8 mouse cellular contexts compared by ENCODE assay signal in genomic region chr12:38780006-38780954, GRCm38 (mm10). TPM values are rescaled to one million over a fixed set of nuclear protein-coding genes. Genes with fewer than 3 reads are reported as not detected.
DNase-seq lines count a peak whose midpoint lies in the region; ATAC-seq and TF ChIP-seq lines count a peak whose summit lies in the region.

No protein-coding gene starts in this region.

- H3K27ac ChIP-seq in CH12.LX (ENCODE audit: insufficient read depth, low read depth) = peak overlapping the region; percentile 75
- peak overlapping the region; percentile 90 for H3K27ac ChIP-seq in forebrain, embryonic 12.5 days
- H3K27ac ChIP-seq in heart, embryonic 15.5 days = peak overlapping the region; percentile 96
- H3K27ac ChIP-seq in liver, embryonic 15.5 days (replicated peaks) = peak overlapping the region; percentile 45

- peak overlapping the region; percentile 98 for H3K9ac ChIP-seq in CH12.LX (ENCODE audit: insufficient read depth, low read depth)
- peak overlapping the region; percentile 59 for H3K9ac ChIP-seq in forebrain, embryonic 12.5 days
- peak overlapping the region; percentile 68 for H3K9ac ChIP-seq in heart, embryonic 15.5 days
- 0 out of 2 replicates have a peak overlapping the region, but pooled peaks have one; percentile 11 for H3K9ac ChIP-seq in liver, embryonic 15.5 days

- TF ChIP-seq POLR2A in CH12.LX (IDR thresholded peaks at IDR 0.05; ENCODE audit: low read depth, low read length) = no peak
- no peak for TF ChIP-seq POLR2A in brain, embryonic 14.5 days (IDR thresholded peaks at IDR 0.05; ENCODE audit: borderline replicate concordance, extremely low read depth, insufficient read depth, insufficient read length, poor library complexity, severe bottlenecking)

- dilution Hi-C loops in CH12.LX (cut with MboI; ENCODE audit: extremely low pct_ligation_motif_present, extremely low pct_unique_long_range_greater_than_20kb, low sequenced_read_pairs) = no loop called here

- in situ Hi-C loops in CH12.LX (cut with MboI; ENCODE audit: low pct_ligation_motif_present, low pct_unique_long_range_greater_than_20kb, low sequenced_read_pairs) = no loop called here

- TF ChIP-seq RAD21 in CH12.LX (IDR thresholded peaks at IDR 0.05; ENCODE audit: low read depth, low read length) = no peak; the same call in 1 of the 2 replicates

- TF ChIP-seq EP300 in CH12.LX (IDR thresholded peaks at IDR 0.05; ENCODE audit: low read length) = peak; percentile 8; the same call in 1 of the 2 replicates

- no peaks in the 10 kb centered on the region for H3K9me3 ChIP-seq in CH12.LX (replicated peaks; ENCODE audit: low read length)
- no peaks in the 10 kb centered on the region for H3K9me3 ChIP-seq in forebrain, embryonic 12.5 days
- no peaks in the 10 kb centered on the region for H3K9me3 ChIP-seq in heart, embryonic 15.5 days (replicated peaks)
- H3K9me3 ChIP-seq in liver, embryonic 15.5 days (replicated peaks) = no peaks in the 10 kb centered on the region

- DNase-seq in CH12.LX (ENCODE audit: extremely low read depth) = peak; percentile 60
- peak; percentile 94 for DNase-seq in brain, embryonic 14.5 days (ENCODE audit: low read depth)
- DNase-seq in kidney, postnatal 10 days = peak; percentile 69
- peak; percentile 71 for DNase-seq in neural tube, embryonic 10.5 days (ENCODE audit: extremely low spot score, low spot score)
- DNase-seq in testis, postnatal 10 days (ENCODE audit: low spot score) = peak; percentile 60

- TF ChIP-seq CTCF in CH12.LX (conservative IDR thresholded peaks at IDR 0.05 in 1 of 2, IDR thresholded peaks at IDR 0.05 in 1 of 2; ENCODE audit: low read depth in 2 of 2, low read length in 2 of 2) = peak in 1 of 2 experiments; percentile 7; a peak in 1 of 4 replicates
- TF ChIP-seq CTCF in brain, embryonic 14.5 days (IDR thresholded peaks at IDR 0.05; ENCODE audit: borderline replicate concordance, extremely low read depth, insufficient read depth, insufficient read length) = peak; percentile 36; the same call in 1 of the 2 replicates

- peak overlapping the region; percentile 99 for H3K4me2 ChIP-seq in CH12.LX (ENCODE audit: insufficient read depth, low read depth, poor library complexity, severe bottlenecking)
- H3K4me2 ChIP-seq in forebrain, embryonic 12.5 days = peak overlapping the region; percentile 93
- peak overlapping the region; percentile 95 for H3K4me2 ChIP-seq in heart, embryonic 15.5 days
- peak overlapping the region; percentile 74 for H3K4me2 ChIP-seq in liver, embryonic 15.5 days

- ATAC-seq in forebrain, embryonic 12.5 days (ENCODE audit: low FRiP score) = peak; percentile 59
- peak; percentile 50; the same call in 1 of the 2 replicates for ATAC-seq in heart, embryonic 15.5 days (replicated peaks; ENCODE audit: insufficient number of reproducible peaks, insufficient read depth, low FRiP score, low read depth)
- ATAC-seq in liver, embryonic 15.5 days (ENCODE audit: insufficient read depth) = no peak

- no peaks in the 10 kb centered on the region for H3K36me3 ChIP-seq in CH12.LX (replicated peaks in 1 of 2; ENCODE audit: control insufficient read depth in 1 of 2, insufficient read depth in 1 of 2, low read length in 1 of 2)
- no peaks in the 10 kb centered on the region for H3K36me3 ChIP-seq in forebrain, embryonic 12.5 days (replicated peaks)
- no peaks in the 10 kb centered on the region for H3K36me3 ChIP-seq in heart, embryonic 15.5 days
- no peaks in the 10 kb centered on the region for H3K36me3 ChIP-seq in liver, embryonic 15.5 days (replicated peaks)

- H3K4me1 ChIP-seq in CH12.LX (ENCODE audit: control insufficient read depth in 1 of 2, insufficient read depth in 2 of 2) = peaks cover 0 to 6% of the 10 kb centered on the region in 2 experiments; a peak in 1 of 4 replicates
- H3K4me1 ChIP-seq in forebrain, embryonic 12.5 days = peaks cover 22% of the 10 kb centered on the region
- peaks cover 6% of the 10 kb centered on the region for H3K4me1 ChIP-seq in heart, embryonic 15.5 days (replicated peaks)
- no peaks in the 10 kb centered on the region; the same call in 1 of the 2 replicates for H3K4me1 ChIP-seq in liver, embryonic 15.5 days (replicated peaks)

- under 1% methylated on average over 33 of the region's 33 CpGs for WGBS in forebrain, embryonic 12.5 days
- WGBS in heart, embryonic 15.5 days = under 1% methylated on average over 33 of the region's 33 CpGs
- WGBS in liver, embryonic 15.5 days (ENCODE audit: insufficient replicate concordance) = under 1% methylated on average over 33 of the region's 33 CpGs

- H3K79me2 ChIP-seq in CH12.LX (replicated peaks; ENCODE audit: control insufficient read depth, extremely low read depth, insufficient read depth, poor library complexity, severe bottlenecking) = no peaks in the 10 kb centered on the region

- no peaks in the 10 kb centered on the region for H3K27me3 ChIP-seq in CH12.LX (replicated peaks)
- peaks cover 4% of the 10 kb centered on the region; the same call in 1 of the 2 replicates for H3K27me3 ChIP-seq in forebrain, embryonic 12.5 days
- no peaks in the 10 kb centered on the region for H3K27me3 ChIP-seq in heart, embryonic 15.5 days
- peaks cover 13% of the 10 kb centered on the region for H3K27me3 ChIP-seq in liver, embryonic 15.5 days

- peak overlapping the region; percentile 69 to 72 (median 71) for H3K4me3 ChIP-seq in CH12.LX (replicated peaks in 1 of 3; ENCODE audit: low read depth in 2 of 3, low read length in 2 of 3, poor library complexity in 1 of 3)
- H3K4me3 ChIP-seq in forebrain, embryonic 12.5 days (replicated peaks) = peak overlapping the region; percentile 56
- peak overlapping the region; percentile 81 for H3K4me3 ChIP-seq in heart, embryonic 15.5 days
- H3K4me3 ChIP-seq in liver, embryonic 15.5 days (replicated peaks) = peak overlapping the region; percentile 54

TF ChIP-seq in CH12.LX, 34 proteins besides CTCF, POLR2A, EP300 and RAD21:
- no peak for TF ChIP-seq ETS1 (conservative IDR thresholded peaks at IDR 0.05; ENCODE audit: low read depth, low read length)
- peak; percentile 92 for TF ChIP-seq ZNF384 (IDR thresholded peaks at IDR 0.05; ENCODE audit: low read depth, low read length)
- no peak for TF ChIP-seq ZC3H11A (IDR thresholded peaks at IDR 0.05; ENCODE audit: low read depth, low read length)
- peak; percentile 9 for TF ChIP-seq CHD2 (IDR thresholded peaks at IDR 0.05; ENCODE audit: low read length)
- 0 out of 2 replicates have a peak, but pooled peaks have one; percentile 9 for TF ChIP-seq CHD1 (IDR thresholded peaks at IDR 0.05; ENCODE audit: low read depth, low read length)

RNA-seq across cellular contexts. Expression of gene Etv1, which starts 1.1 kb away (rescaled TPM):
- 1.3 and 3.4 TPM in 2 replicates for total RNA-seq in CH12.LX (2012; rRNA removed)
- total RNA-seq in CH12.LX (2014; rRNA removed) = 3.4 and 4.4 TPM in 2 replicates
- polyA plus RNA-seq in CH12.LX (2012; ENCODE audit: insufficient read length, low read depth) = 4.0 and 5.4 TPM in 2 replicates
- polyA plus RNA-seq in brain, embryonic 14.5 days (2012; rRNA removed) = 12.5 and 18.8 TPM in 2 replicates
- polyA plus RNA-seq in forebrain, embryonic 12.5 days (2016; fragmentation: Nextera tagmentation; extraction: Ambion mirVana) = 25.5 and 46.6 TPM in 2 replicates
- polyA plus RNA-seq in heart, embryonic 15.5 days (2015; fragmentation: Nextera tagmentation; extraction: Ambion mirVana) = 29.6 and 33.5 TPM in 2 replicates
- polyA plus RNA-seq in liver, embryonic 15.5 days (2015; fragmentation: Nextera tagmentation; extraction: Ambion mirVana) = 0.85 and 0.93 TPM in 2 replicates

Comparison
In these comparisons a context has a peak if more than half of its experiments do, and no peak if none do; other contexts are left out.
1. H3K27ac ChIP-seq: peak in every context shown above with its lines; median percentile 96 in heart, embryonic 15.5 days; 90 in forebrain, embryonic 12.5 days; 75 in CH12.LX; 45 in liver, embryonic 15.5 days.
2. H3K9ac ChIP-seq: peak in every context shown above with its lines; median percentile 98 in CH12.LX; 68 in heart, embryonic 15.5 days; 59 in forebrain, embryonic 12.5 days; 11 in liver, embryonic 15.5 days.